Mouse (Mus musculus) cerebral cortex, adult 2 months (tissue): ENCODE data around the gene Clrn2.

Experiments used
- WGBS: fragments of 180-500 bp; shearing (Covaris S2); methylation state at CpG from one replicate; pipeline ENCODE4 v1.1.7; 2018; 5-methylcytosine and 5-hydroxymethylcytosine counted together

The Clrn2 gene

GRCm38 (mm10) chr5:45449831-45450716 lies 3.5 kb upstream of the Clrn2 start, which contains the start of gene Qdpr:
Qdpr (minus strand) TSS chr5:45450236.
- WGBS = under 1% methylated on average over 70 of the region's 70 CpGs

- 53% methylated on average over 9 of the region's 9 CpGs for WGBS
Observed at GRCm38 (mm10) chr5:45454456-45454855, 905 bp downstream of the Clrn2 start.

- WGBS = 12% methylated on average over 7 of the region's 7 CpGs
Observed at GRCm38 (mm10) chr5:45472880-45473450, 19.4 kb downstream of the Clrn2 start.

- 43% methylated on average over 1 of the region's 1 CpGs for WGBS
Observed at GRCm38 (mm10) chr5:45473521-45473920, 20.0 kb downstream of the Clrn2 start.

GRCm38 (mm10) chr5:45474215-45474614 lies 20.7 kb downstream of the Clrn2 start:
- WGBS = 24% methylated on average over 6 of the region's 6 CpGs

- 78% methylated on average over 3 of the region's 4 CpGs for WGBS
Observed at GRCm38 (mm10) chr5:45474758-45475157, 21.2 kb downstream of the Clrn2 start.

- WGBS = 86% methylated on average over 5 of the region's 5 CpGs
Observed at GRCm38 (mm10) chr5:45475771-45476170, 22.2 kb downstream of the Clrn2 start.

GRCm38 (mm10) chr5:45476288-45476687 lies 22.7 kb downstream of the Clrn2 start:
- 14% methylated on average over 6 of the region's 6 CpGs for WGBS

- WGBS = 57% methylated on average over 7 of the region's 7 CpGs
Observed at GRCm38 (mm10) chr5:45477601-45478000, 24.1 kb downstream of the Clrn2 start.

GRCm38 (mm10) chr5:45480066-45480465 lies 26.5 kb downstream of the Clrn2 start:
- 100% methylated on average over 1 of the region's 1 CpGs for WGBS

- WGBS = 100% methylated on average over 2 of the region's 2 CpGs
Observed at GRCm38 (mm10) chr5:45481125-45481524, 27.6 kb downstream of the Clrn2 start.

- WGBS = 79% methylated on average over 3 of the region's 3 CpGs
Observed at GRCm38 (mm10) chr5:45482607-45483006, 29.1 kb downstream of the Clrn2 start.

GRCm38 (mm10) chr5:45483654-45484053 lies 30.1 kb downstream of the Clrn2 start:
- WGBS = 73% methylated on average over 1 of the region's 1 CpGs

GRCm38 (mm10) chr5:45491776-45492175 lies 38.2 kb downstream of the Clrn2 start:
- WGBS = 53% methylated on average over 4 of the region's 4 CpGs

- under 1% methylated on average over 78 of the region's 78 CpGs for WGBS
Observed at GRCm38 (mm10) chr5:45493191-45494092, 39.9 kb downstream of the Clrn2 start, which contains the start of gene Lap3. Lap3 (plus strand) TSS chr5:45493374.

GRCm38 (mm10) chr5:45494093-45494755 lies 40.7 kb downstream of the Clrn2 start:
- WGBS = 74% methylated on average over 9 of the region's 9 CpGs

- 65% methylated on average over 3 of the region's 3 CpGs for WGBS
Observed at GRCm38 (mm10) chr5:45495429-45495975, 42.0 kb downstream of the Clrn2 start.

GRCm38 (mm10) chr5:45496479-45496878 lies 42.9 kb downstream of the Clrn2 start:
- WGBS = 67% methylated on average over 4 of the region's 4 CpGs

GRCm38 (mm10) chr5:45496930-45497550 lies 43.5 kb downstream of the Clrn2 start:
- 62% methylated on average over 12 of the region's 12 CpGs for WGBS

- WGBS = 75% methylated on average over 5 of the region's 5 CpGs
Observed at GRCm38 (mm10) chr5:45497564-45497963, 44.0 kb downstream of the Clrn2 start.

GRCm38 (mm10) chr5:45510071-45510470 lies 56.5 kb downstream of the Clrn2 start:
- WGBS = 46% methylated on average over 7 of the region's 7 CpGs
